Mouse (Mus musculus) hindbrain, postnatal 0 days (tissue): ENCODE results near the gene Hoxa13. TPM values are rescaled to one million over a fixed set of nuclear protein-coding genes. Genes with fewer than 3 reads are reported as not detected.

Experiments
- ATAC-seq: fragments of 200-750 bp; cut with Nextera tagmentation; 2 replicates; pipeline ENCODE4 v1.8.0; 2017; ENCODE audit warnings: mild to moderate bottlenecking, moderate TSS enrichment, moderate library complexity
- DNase-seq: peaks from one replicate; pipeline ENCODE4 v3.0.0-alpha.2; 2015; ENCODE audit warnings: low spot score
- H3K27ac ChIP-seq: fragments of 300-500 bp; sonication (generic); 2 replicates; pipeline ENCODE4 v1.5.1; 2014; ENCODE audit warnings: mild to moderate bottlenecking
- H3K27me3 ChIP-seq: fragments of 300-500 bp; sonication (generic); 2 replicates; pipeline ENCODE4 v1.6.1; 2014; ENCODE audit warnings: low read length, mixed read lengths; ENCODE audit not compliant: insufficient read depth
- H3K36me3 ChIP-seq: fragments of 300-500 bp; sonication (generic); 2 replicates; pipeline ENCODE4 v1.6.1; 2014; ENCODE audit warnings: low read length, mixed read lengths; ENCODE audit not compliant: insufficient read depth
- H3K4me1 ChIP-seq: fragments of 300-500 bp; sonication (generic); 2 replicates; pipeline ENCODE4 v1.6.1; 2014; ENCODE audit warnings: antibody characterized with exemption, low read length, mixed read lengths; ENCODE audit not compliant: insufficient read depth
- H3K4me2 ChIP-seq: fragments of 300-500 bp; sonication (generic); 2 replicates; pipeline ENCODE4 v1.6.1; 2014; ENCODE audit warnings: low read depth, mild to moderate bottlenecking, low read length, moderate library complexity, mixed read lengths
- H3K4me3 ChIP-seq: fragments of 300-500 bp; sonication (generic); 2 replicates; pipeline ENCODE4 v1.5.1; 2014; ENCODE audit warnings: low read length
- H3K9ac ChIP-seq: fragments of 300-500 bp; sonication (generic); replicated peaks from 2 replicates; pipeline ENCODE4 v1.6.1; 2014; ENCODE audit warnings: mild to moderate bottlenecking, low read length, moderate library complexity, mixed read lengths
- H3K9me3 ChIP-seq: fragments of 300-500 bp; sonication (generic); 2 replicates; pipeline ENCODE4 v1.6.1; 2016; ENCODE audit warnings: low read length, mixed read lengths
- CTCF ChIP-seq: IDR thresholded peaks from 2 replicates; pipeline ENCODE4 v1.5.1; 2016; ENCODE audit warnings: antibody characterized with exemption, control low read depth, low read depth
- WGBS: fragments of 180-500 bp; shearing (Covaris S2); extraction: QIAGEN DNeasy Blood & Tissue Kit; methylation state at CpG from one replicate; pipeline ENCODE4 v1.1.7; 2014; 5-methylcytosine and 5-hydroxymethylcytosine counted together
- polyA plus RNA-seq: library from polyadenylated mRNA; unstranded; fragments of >200 nt; fragmentation: Nextera tagmentation; extraction: Ambion mirVana; gene quantifications from 2 replicates; pipeline ENCODE4 v1.2.1, GENCODE M21; 2015
- total RNA-seq: library from RNA; depleted of rRNA; stranded (reverse); fragments of >200 nt; gene quantifications from 2 replicates; pipeline ENCODE4 v1.2.3, GENCODE M21; 2014

The Hoxa13 gene
- total and polyA plus RNA-seq, 2 experiments from 2014 or later, result not detected

- no peak for TF ChIP-seq CTCF
- Histone ChIP-seq H3K27ac (no peak overlapping the region), H3K36me3 (no peaks in the 10 kb centered on the region), H3K4me2 (no peak overlapping the region), H3K4me3 (no peak overlapping the region), H3K9ac (no peak overlapping the region), H3K9me3 (no peaks in the 10 kb centered on the region), H3K27me3 (peaks cover 97% of the 10 kb centered on the region), H3K4me1 (no peaks in the 10 kb centered on the region)
- WGBS, result 11% methylated on average over 7 of the region's 7 CpGs
- DNase-seq, result no peak
- ATAC-seq, result no peak
Measured at GRCm38 (mm10) chr6:52251177-52251879, 9.4 kb downstream of the Hoxa13 start.

DNA sequence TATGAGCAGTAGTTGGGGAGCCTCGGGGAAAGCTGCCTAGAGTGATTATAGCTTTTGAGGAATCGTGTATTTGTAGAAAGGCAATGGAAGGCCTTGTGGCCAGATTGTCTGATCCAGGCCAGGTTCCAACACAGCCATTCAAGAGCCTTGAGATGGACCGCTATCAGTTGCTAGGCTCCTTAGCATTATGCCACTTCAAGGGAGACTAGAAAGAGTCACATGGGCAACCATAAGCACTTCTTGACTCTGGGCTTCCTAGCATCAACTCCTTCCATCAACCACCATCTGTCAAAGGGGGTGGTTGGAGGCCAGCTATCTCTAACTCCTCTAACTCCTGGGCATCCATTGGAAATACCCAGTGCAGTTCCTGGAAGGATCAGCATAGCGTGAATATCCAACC lies 10.9 kb downstream of the Hoxa13 start:
- no peak for TF ChIP-seq CTCF
- no peak overlapping the region for H3K27ac ChIP-seq
- no peaks in the 10 kb centered on the region for H3K4me1 ChIP-seq
- H3K36me3 ChIP-seq, result no peaks in the 10 kb centered on the region
- DNase-seq (no peak), ATAC-seq (no peak)
- H3K4me3 ChIP-seq, result no peak overlapping the region
- no peak overlapping the region for H3K4me2 ChIP-seq
- peaks cover 97% of the 10 kb centered on the region for H3K27me3 ChIP-seq
- WGBS, result 4% methylated on average over 4 of the region's 4 CpGs
- H3K9ac ChIP-seq, result no peak overlapping the region
- no peaks in the 10 kb centered on the region for H3K9me3 ChIP-seq

- no peaks in the 10 kb centered on the region for H3K4me1 ChIP-seq
- H3K36me3 ChIP-seq, result no peaks in the 10 kb centered on the region
- no peak overlapping the region for H3K27ac ChIP-seq
- no peak overlapping the region for H3K4me2 ChIP-seq
- no peaks in the 10 kb centered on the region for H3K9me3 ChIP-seq
- peaks cover 98% of the 10 kb centered on the region for H3K27me3 ChIP-seq
- no peak overlapping the region for H3K4me3 ChIP-seq
- WGBS, result 3% methylated on average over 16 of the region's 16 CpGs
- H3K9ac ChIP-seq, result no peak overlapping the region
- ATAC-seq (no peak), DNase-seq (no peak)
- no peak for TF ChIP-seq CTCF
Measured at GRCm38 (mm10) chr6:52249415-52249738, 11.3 kb downstream of the Hoxa13 start.

DNA sequence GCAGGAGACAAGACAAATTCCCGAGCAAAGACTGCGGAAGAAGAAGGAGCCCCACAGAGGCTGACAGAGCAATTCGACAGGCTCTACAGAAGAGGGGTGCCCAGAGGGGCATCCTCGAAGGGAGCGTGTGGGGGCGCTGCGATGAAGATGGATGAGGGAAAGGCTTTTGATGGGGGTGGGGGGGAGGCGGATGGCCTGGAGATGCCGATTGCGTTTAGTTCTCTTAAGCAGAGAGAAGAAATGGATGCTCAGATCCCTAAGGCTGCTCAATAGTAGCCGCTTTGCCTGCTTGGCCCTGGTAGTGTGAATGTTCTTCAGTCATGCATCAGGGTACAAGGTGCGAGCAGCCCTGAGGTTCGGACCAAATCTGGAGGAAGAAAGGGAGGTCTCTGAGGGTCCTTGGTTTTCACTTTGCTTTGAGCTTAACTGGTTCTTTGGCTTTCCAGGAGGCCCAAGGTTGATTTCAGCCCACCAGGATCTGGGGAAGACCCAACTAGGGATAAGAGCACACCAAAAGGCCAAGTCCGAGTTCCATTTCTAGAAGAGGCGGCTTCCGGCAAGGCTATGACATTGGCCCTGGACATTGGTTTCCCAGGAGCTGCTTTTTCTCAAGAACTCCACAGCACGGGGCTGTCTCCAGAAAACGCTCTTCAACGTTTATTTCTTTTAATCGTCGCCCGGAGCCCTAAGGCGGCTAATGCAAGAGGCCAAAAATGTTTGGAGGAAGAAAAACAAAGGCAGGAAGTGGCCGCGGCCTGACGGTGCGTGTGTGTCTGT lies 11.9 kb downstream of the Hoxa13 start:
- H3K9ac ChIP-seq, result no peak overlapping the region
- H3K4me1 ChIP-seq, result no peaks in the 10 kb centered on the region
- no peak overlapping the region for H3K4me2 ChIP-seq
- ATAC-seq (no peak), DNase-seq (no peak)
- no peak for TF ChIP-seq CTCF
- no peaks in the 10 kb centered on the region for H3K36me3 ChIP-seq
- no peaks in the 10 kb centered on the region for H3K9me3 ChIP-seq
- H3K27ac ChIP-seq, result no peak overlapping the region
- H3K4me3 ChIP-seq, result no peak overlapping the region
- H3K27me3 ChIP-seq, result peaks cover 97% of the 10 kb centered on the region
- 1% methylated on average over 27 of the region's 27 CpGs for WGBS

DNA sequence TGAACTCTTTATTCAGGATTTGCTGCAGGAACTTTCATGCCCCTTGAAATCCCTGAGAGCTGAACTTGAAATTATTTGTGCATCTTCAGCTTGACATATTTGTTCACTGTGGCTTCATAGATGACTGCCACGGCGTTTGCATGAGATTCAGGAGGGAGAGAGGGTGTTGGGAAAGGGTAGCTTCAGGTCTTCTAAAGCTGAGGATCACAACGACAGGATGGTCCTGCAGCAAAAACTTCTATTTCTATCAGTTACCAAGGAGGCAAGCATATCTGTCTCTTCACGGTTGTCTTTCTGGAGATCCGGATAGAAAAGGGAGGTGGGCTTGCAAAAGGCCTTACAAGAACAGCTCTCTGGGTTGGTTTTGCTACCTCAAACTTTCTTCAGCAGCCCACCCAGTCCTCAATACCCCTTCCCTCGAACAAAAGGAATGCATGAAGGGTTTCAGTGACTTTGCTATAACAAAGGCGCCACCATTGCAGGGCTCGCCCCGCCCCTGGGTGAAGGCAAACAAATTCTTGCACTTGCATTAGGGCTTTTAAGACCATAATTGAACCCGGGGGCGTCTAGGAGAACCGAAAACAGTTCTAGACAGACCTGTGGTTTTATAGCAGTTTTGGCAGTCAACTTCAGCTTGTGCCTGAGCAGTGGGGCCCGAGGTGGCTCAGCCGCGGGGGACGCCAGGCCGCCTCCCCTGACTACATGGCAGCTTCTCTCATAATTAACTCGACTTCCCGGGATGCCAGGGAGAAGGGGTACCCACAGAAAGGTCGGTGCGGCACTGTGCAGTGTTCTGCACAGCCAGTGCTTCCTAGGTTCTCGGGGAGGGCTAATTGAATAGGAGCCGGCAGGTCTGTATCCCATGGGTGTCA lies 12.7 kb downstream of the Hoxa13 start:
- H3K27me3 ChIP-seq, result peaks cover 97% of the 10 kb centered on the region
- no peak overlapping the region for H3K27ac ChIP-seq
- 1% methylated on average over 23 of the region's 23 CpGs for WGBS
- no peak overlapping the region for H3K4me2 ChIP-seq
- no peaks in the 10 kb centered on the region for H3K36me3 ChIP-seq
- TF ChIP-seq CTCF, result no peak
- H3K4me3 ChIP-seq, result no peak overlapping the region
- no peak overlapping the region for H3K9ac ChIP-seq
- H3K4me1 ChIP-seq, result no peaks in the 10 kb centered on the region
- ATAC-seq, result no peak
- no peaks in the 10 kb centered on the region for H3K9me3 ChIP-seq
- DNase-seq, result no peak

GRCm38 (mm10) chr6:52246916-52247315 lies 13.8 kb downstream of the Hoxa13 start:
- TF ChIP-seq CTCF, result no peak

More at GRCm38 (mm10) chr6:52246916-52247315, 13.8 kb downstream of the Hoxa13 start:
- Histone ChIP-seq H3K4me3 (no peak overlapping the region), H3K4me1 (no peaks in the 10 kb centered on the region), H3K9ac (no peak overlapping the region), H3K4me2 (no peak overlapping the region), H3K9me3 (no peaks in the 10 kb centered on the region), H3K36me3 (no peaks in the 10 kb centered on the region), H3K27me3 (peaks cover 97% of the 10 kb centered on the region), H3K27ac (no peak overlapping the region)
- ATAC-seq, result no peak
- DNase-seq, result no peak
- 4% methylated on average over 3 of the region's 3 CpGs for WGBS
